ENCODE assay signal across 17 mouse cellular contexts in the genomic region with DNA sequence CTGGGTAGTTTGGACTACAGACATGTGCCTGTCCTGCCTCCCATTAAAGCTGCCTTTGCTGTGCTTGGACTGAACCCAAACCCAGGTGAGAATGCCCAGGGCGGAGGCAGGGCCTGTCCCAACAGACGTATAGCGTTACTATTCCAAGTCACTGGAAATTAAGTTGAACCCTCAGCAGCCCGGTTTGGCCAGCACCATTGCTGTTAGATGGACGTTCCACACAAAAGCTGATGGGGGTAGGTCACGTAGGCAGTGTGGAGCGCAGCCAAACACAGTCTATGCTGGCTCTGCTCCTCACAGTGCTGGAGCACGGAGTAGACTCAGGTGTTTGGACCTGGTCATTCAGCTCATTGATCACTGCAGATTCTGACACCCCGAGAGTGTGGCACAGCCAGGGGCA. TPM values are rescaled to one million over a fixed set of nuclear protein-coding genes. Genes with fewer than 3 reads are reported as not detected.
DNase-seq lines count a peak whose midpoint lies in the region; ATAC-seq lines count a peak whose summit lies in the region.
"Had no signal": no experiment of that assay in that cellular context is flagged by ENCODE, and none has a peak within 500 bp of the region (broad histone marks: within the 10 kb centered on the region; RNA-seq: fewer than 3 reads in every experiment).

No protein-coding gene starts in this region.

- no peak overlapping the region for H3K9ac ChIP-seq in heart, embryonic 11.5 days (ENCODE audit: low read depth, low read length)
- H3K9ac ChIP-seq in embryonic facial prominence, embryonic 13.5 days, result 0 out of 2 replicates have a peak overlapping the region, but pooled peaks have one; percentile 32
- no peak overlapping the region for H3K9ac ChIP-seq in limb, embryonic 13.5 days
- H3K9ac ChIP-seq: forebrain, embryonic 15.5 days; liver, postnatal 0 days had no signal

- H3K4me3 ChIP-seq in heart, embryonic 11.5 days (ENCODE audit: low read depth, low read length), result no peak overlapping the region
- no peak overlapping the region for H3K4me3 ChIP-seq in embryonic facial prominence, embryonic 13.5 days
- H3K4me3 ChIP-seq in limb, embryonic 13.5 days, result no peak overlapping the region
- H3K4me3 ChIP-seq: forebrain, embryonic 15.5 days had no signal

- no peaks in the 10 kb centered on the region for H3K9me3 ChIP-seq in heart, embryonic 11.5 days (replicated peaks; ENCODE audit: control insufficient read depth, low read length)
- H3K9me3 ChIP-seq in embryonic facial prominence, embryonic 13.5 days, result no peaks in the 10 kb centered on the region
- no peaks in the 10 kb centered on the region for H3K9me3 ChIP-seq in limb, embryonic 13.5 days
- H3K9me3 ChIP-seq: forebrain, embryonic 15.5 days; G1E had no signal

- no peak for ATAC-seq in heart, embryonic 11.5 days (replicated peaks; ENCODE audit: insufficient number of reproducible peaks, low FRiP score, low TSS enrichment)
- ATAC-seq in embryonic facial prominence, embryonic 13.5 days (ENCODE audit: insufficient number of reproducible peaks, insufficient read depth, low FRiP score, low TSS enrichment, low read depth), result no peak
- no peak for ATAC-seq in limb, embryonic 13.5 days (ENCODE audit: low FRiP score, low read depth)
- ATAC-seq: forebrain, embryonic 15.5 days; liver, postnatal 0 days had no signal

- no peaks in the 10 kb centered on the region for H3K27me3 ChIP-seq in heart, embryonic 11.5 days (ENCODE audit: control insufficient read depth, insufficient read depth, low read length)
- H3K27me3 ChIP-seq in embryonic facial prominence, embryonic 13.5 days, result no peaks in the 10 kb centered on the region
- no peaks in the 10 kb centered on the region for H3K27me3 ChIP-seq in limb, embryonic 13.5 days
- H3K27me3 ChIP-seq: forebrain, embryonic 15.5 days had no signal

- peaks cover 6% of the 10 kb centered on the region; the same call in 1 of the 2 replicates for H3K36me3 ChIP-seq in heart, embryonic 11.5 days (ENCODE audit: control insufficient read depth, insufficient read depth, low read length)
- peaks cover 15% of the 10 kb centered on the region for H3K36me3 ChIP-seq in embryonic facial prominence, embryonic 13.5 days
- peaks cover 15% of the 10 kb centered on the region for H3K36me3 ChIP-seq in limb, embryonic 13.5 days

- H3K4me1 ChIP-seq in heart, embryonic 11.5 days (ENCODE audit: control insufficient read depth, insufficient read depth, low read length), result peaks cover 40% of the 10 kb centered on the region
- peaks cover 97% of the 10 kb centered on the region for H3K4me1 ChIP-seq in embryonic facial prominence, embryonic 13.5 days
- peaks cover 100% of the 10 kb centered on the region for H3K4me1 ChIP-seq in limb, embryonic 13.5 days

- peak; percentile 51 to 63 for DNase-seq in heart, adult 18-20 months
- peak; percentile 36 to 37 for DNase-seq in kidney, adult 8-10 months
- DNase-seq in kidney, postnatal 14 days, result no peak
- DNase-seq in right cerebral cortex, postnatal 25 days, result no peak
- DNase-seq: adrenal gland, adult 8-10 months; cerebellum, adult 9-10 months; layer of hippocampus, adult 9-11 months; liver, postnatal 0 days; retina, postnatal 1 day; spleen, adult 18-20 months; thymus, postnatal 36 days had no signal

- H3K4me2 ChIP-seq in heart, embryonic 11.5 days, result no peak overlapping the region
- H3K4me2 ChIP-seq in embryonic facial prominence, embryonic 13.5 days, result no peak overlapping the region
- H3K4me2 ChIP-seq in limb, embryonic 13.5 days (replicated peaks), result no peak overlapping the region
- H3K4me2 ChIP-seq: forebrain, embryonic 15.5 days had no signal

- 88% methylated on average over 9 of the region's 9 CpGs for WGBS in heart, embryonic 11.5 days (ENCODE audit: insufficient replicate concordance)
- 58% methylated on average over 9 of the region's 9 CpGs for WGBS in embryonic facial prominence, embryonic 13.5 days
- 59% methylated on average over 9 of the region's 9 CpGs for WGBS in limb, embryonic 13.5 days

- no peak overlapping the region for H3K27ac ChIP-seq in heart, embryonic 11.5 days (ENCODE audit: low read depth, low read length)
- peak overlapping the region; percentile 53 for H3K27ac ChIP-seq in embryonic facial prominence, embryonic 13.5 days
- peak overlapping the region; percentile 74; the same call in 1 of the 2 replicates for H3K27ac ChIP-seq in limb, embryonic 13.5 days
- H3K27ac ChIP-seq: forebrain, embryonic 15.5 days; stomach, postnatal 0 days had no signal

RNA-seq across cellular contexts. Expression of a gene that starts 57.3 kb away (rescaled TPM):
- total RNA-seq in heart, adult 18-20 months (2021), result 1 to 10 TPM; 5.0 to 5.8 TPM
- 11.3 and 12.8 TPM in 2 replicates for polyA plus RNA-seq in heart, embryonic 11.5 days (2014; fragmentation: Nextera tagmentation; extraction: Ambion mirVana)
- 14.9 and 16.7 TPM in 2 replicates for polyA plus RNA-seq in embryonic facial prominence, embryonic 13.5 days (2015; fragmentation: Nextera tagmentation; extraction: Ambion mirVana)
- 16.9 and 18.0 TPM in 2 replicates for polyA plus RNA-seq in limb, embryonic 13.5 days (2015; fragmentation: Nextera tagmentation; extraction: Ambion mirVana)

RNA-seq across cellular contexts. Expression of a gene that starts 57.3 kb away (rescaled TPM):
- 10 to 100 TPM; 55.9 to 57.5 TPM for total RNA-seq in heart, adult 18-20 months (2021)
- polyA plus RNA-seq in heart, embryonic 11.5 days (2014; fragmentation: Nextera tagmentation; extraction: Ambion mirVana), result 51.1 and 53.7 TPM in 2 replicates
- 91.9 and 121 TPM in 2 replicates for polyA plus RNA-seq in embryonic facial prominence, embryonic 13.5 days (2015; fragmentation: Nextera tagmentation; extraction: Ambion mirVana)
- polyA plus RNA-seq in limb, embryonic 13.5 days (2015; fragmentation: Nextera tagmentation; extraction: Ambion mirVana), result 120 and 124 TPM in 2 replicates

Comparison
In these comparisons a context has a peak if more than half of its experiments do, and no peak if none do; other contexts are left out.
1. DNase-seq: peak in heart, adult 18-20 months (2 of 2) and kidney, adult 8-10 months (2 of 2); none in kidney, postnatal 14 days (single experiment) and right cerebral cortex, postnatal 25 days (single experiment).